Mouse (Mus musculus) midbrain, embryonic 15.5 days (tissue): Measurements from ENCODE around the gene Olfr412. TPM values are rescaled to one million over a fixed set of nuclear protein-coding genes. Genes with fewer than 3 reads are reported as not detected.

Experiments used
- polyA plus RNA-seq: library from polyadenylated mRNA; unstranded; fragments of >200 nt; fragmentation: Nextera tagmentation; extraction: Ambion mirVana; gene quantifications from 2 replicates; pipeline ENCODE4 v1.2.1, GENCODE M21; 2015

The Olfr412 gene
- polyA plus RNA-seq, 1 experiment from 2014 or later: not detected

Other genes with a start within 250 kb of the Olfr412 start
- not detected in 2 replicates for gene Olfr401, start 248.4 kb upstream of the Olfr412 start, polyA plus RNA-seq
- not detected in 2 replicates for gene Olfr402, start 208.5 kb upstream of the Olfr412 start, polyA plus RNA-seq
- gene Olfr403, start 175.8 kb upstream of the Olfr412 start, polyA plus RNA-seq: not detected in 2 replicates
- not detected in 2 replicates for gene Olfr43, start 150.7 kb upstream of the Olfr412 start, polyA plus RNA-seq
- gene Olfr406, start 102.3 kb upstream of the Olfr412 start, polyA plus RNA-seq: not detected in 2 replicates
- gene Olfr59, start 78.3 kb upstream of the Olfr412 start, polyA plus RNA-seq: not detected in 2 replicates
- gene Olfr410, start 24.0 kb upstream of the Olfr412 start, polyA plus RNA-seq: not detected in 2 replicates
- gene Olfr411, start 9.4 kb upstream of the Olfr412 start, polyA plus RNA-seq: not detected in 2 replicates
- 14.5 and 15.8 TPM in 2 replicates for gene Rap1gap2, start 248.8 kb downstream of the Olfr412 start, polyA plus RNA-seq